In genomic region chr6:53290215-53290990, GRCm38 (mm10) we compare ENCODE assay signal across 11 mouse cellular contexts. TPM values are rescaled to one million over a fixed set of nuclear protein-coding genes. Genes with fewer than 3 reads are reported as not detected.
DNase-seq lines count a peak whose midpoint lies in the region; ATAC-seq and TF ChIP-seq lines count a peak whose summit lies in the region.
"Had no signal": no experiment of that assay in that cellular context is flagged by ENCODE, and none has a peak within 500 bp of the region (broad histone marks: within the 10 kb centered on the region; RNA-seq: fewer than 3 reads in every experiment).

No protein-coding gene starts in this region.

- no peak overlapping the region for H3K4me3 ChIP-seq in left cerebral cortex, adult 2 months
- no peak overlapping the region for H3K4me3 ChIP-seq in embryonic facial prominence, embryonic 11.5 days (ENCODE audit: low read depth, low read length)
- no peak overlapping the region for H3K4me3 ChIP-seq in heart, adult 2 months
- peak overlapping the region; percentile 60 for H3K4me3 ChIP-seq in limb, embryonic 15.5 days
- H3K4me3 ChIP-seq: lung, embryonic 15.5 days had no signal

- no peaks in the 10 kb centered on the region for H3K36me3 ChIP-seq in embryonic facial prominence, embryonic 11.5 days (replicated peaks; ENCODE audit: control insufficient read depth, insufficient read depth, low read depth, low read length)
- no peaks in the 10 kb centered on the region for H3K36me3 ChIP-seq in heart, adult 2 months (ENCODE audit: control insufficient read depth, insufficient read depth, low read length)
- no peaks in the 10 kb centered on the region for H3K36me3 ChIP-seq in limb, embryonic 15.5 days
- H3K36me3 ChIP-seq: lung, embryonic 15.5 days had no signal

- no peak for ATAC-seq in embryonic facial prominence, embryonic 11.5 days (replicated peaks; ENCODE audit: insufficient number of reproducible peaks, low FRiP score, low TSS enrichment, low read depth)
- ATAC-seq in limb, embryonic 15.5 days (ENCODE audit: insufficient number of reproducible peaks, low FRiP score, low TSS enrichment, low read depth): no peak

- no peaks in the 10 kb centered on the region for H3K9me3 ChIP-seq in embryonic facial prominence, embryonic 11.5 days (replicated peaks; ENCODE audit: control insufficient read depth, low read length)
- H3K9me3 ChIP-seq in limb, embryonic 15.5 days: no peaks in the 10 kb centered on the region
- H3K9me3 ChIP-seq: lung, embryonic 15.5 days had no signal

- H3K4me1 ChIP-seq in embryonic facial prominence, embryonic 11.5 days (ENCODE audit: control insufficient read depth, insufficient read depth, low read length): no peaks in the 10 kb centered on the region
- H3K4me1 ChIP-seq in heart, adult 2 months (ENCODE audit: control insufficient read depth, insufficient read depth, low read length): 0 out of 2 replicates have a peak, but pooled peaks cover 1% of the 10 kb centered on the region
- H3K4me1 ChIP-seq in limb, embryonic 15.5 days: peaks cover 41% of the 10 kb centered on the region

- TF ChIP-seq EP300 in heart, adult 2 months (IDR thresholded peaks at IDR 0.05; ENCODE audit: insufficient read depth, low read depth, low read length): no peak

- H3K27ac ChIP-seq in left cerebral cortex, adult 2 months: no peak overlapping the region
- no peak overlapping the region for H3K27ac ChIP-seq in embryonic facial prominence, embryonic 11.5 days (replicated peaks; ENCODE audit: low read depth, low read length)
- no peak overlapping the region for H3K27ac ChIP-seq in heart, adult 2 months
- H3K27ac ChIP-seq in limb, embryonic 15.5 days: peak overlapping the region; percentile 61; the same call in 1 of the 2 replicates
- H3K27ac ChIP-seq: lung, embryonic 15.5 days had no signal

- WGBS in embryonic facial prominence, embryonic 11.5 days: 30% methylated on average over 8 of the region's 8 CpGs
- WGBS in heart, adult 2 months: 78% methylated on average over 8 of the region's 8 CpGs
- 42% methylated on average over 8 of the region's 8 CpGs for WGBS in limb, embryonic 15.5 days

- no peaks in the 10 kb centered on the region for H3K79me2 ChIP-seq in heart, adult 2 months (replicated peaks; ENCODE audit: control insufficient read depth, insufficient read depth, low read length)

- intact Hi-C loops in left cerebral cortex, adult 2 months (cut with DNase I): loop anchor here (5.0 kb wide), 1 partner anchor 282 kb away; no protein-coding TSS in a partner anchor
- intact Hi-C loops in heart, adult 2 months (cut with DNase I): no loop called here

- TF ChIP-seq POLR2A in heart, adult 2 months (IDR thresholded peaks at IDR 0.05; ENCODE audit: insufficient read depth, low read depth, low read length): no peak

- DNase-seq in left cerebral cortex, adult 2 months (ENCODE audit: extremely low spot score in 1 of 2, low spot score in 2 of 2): no peak
- DNase-seq in left cerebral cortex, adult 11 months (ENCODE audit: low spot score): no peak
- DNase-seq in embryonic facial prominence, embryonic 11.5 days (ENCODE audit: low spot score): peak; percentile 56
- DNase-seq in heart, adult 2 months: no peak
- no peak for DNase-seq in thymus, postnatal 4 days
- no peak for DNase-seq in spleen, postnatal 14 days (ENCODE audit: low spot score in 2 of 2)
- no peak for DNase-seq in spleen, postnatal 36 days (ENCODE audit: low spot score in 2 of 2)
- DNase-seq: thymus, postnatal 25 days had no signal

- no peak overlapping the region for H3K4me2 ChIP-seq in embryonic facial prominence, embryonic 11.5 days (ENCODE audit: low read depth, low read length)
- peak overlapping the region; percentile 88 for H3K4me2 ChIP-seq in limb, embryonic 15.5 days
- H3K4me2 ChIP-seq: lung, embryonic 15.5 days had no signal

- peaks cover 6% of the 10 kb centered on the region for H3K27me3 ChIP-seq in embryonic facial prominence, embryonic 11.5 days (ENCODE audit: control insufficient read depth, insufficient read depth, low read length)
- no peaks in the 10 kb centered on the region for H3K27me3 ChIP-seq in heart, adult 2 months (ENCODE audit: control insufficient read depth, insufficient read depth, low read length)
- peaks cover 17% of the 10 kb centered on the region for H3K27me3 ChIP-seq in limb, embryonic 15.5 days

- no peak overlapping the region for H3K9ac ChIP-seq in embryonic facial prominence, embryonic 11.5 days (replicated peaks; ENCODE audit: low read length)
- H3K9ac ChIP-seq in heart, adult 2 months (ENCODE audit: low read depth, low read length): no peak overlapping the region
- no peak overlapping the region for H3K9ac ChIP-seq in limb, embryonic 15.5 days
- H3K9ac ChIP-seq: lung, embryonic 15.5 days had no signal

- peak; percentile 15; the same call in 1 of the 2 replicates for TF ChIP-seq CTCF in left cerebral cortex, adult 2 months (IDR thresholded peaks at IDR 0.05)
- peak; percentile 49 for TF ChIP-seq CTCF in heart, adult 2 months (IDR thresholded peaks at IDR 0.05)

RNA-seq across cellular contexts. Expression of gene Creb5, which starts 3.3 kb away (rescaled TPM):
- total RNA-seq in left cerebral cortex, adult 2 months (2021): 1 to 10 TPM; 2.9 to 4.7 TPM
- polyA plus RNA-seq in embryonic facial prominence, embryonic 11.5 days (2014; fragmentation: Nextera tagmentation; extraction: Ambion mirVana): 11.7 and 13.6 TPM in 2 replicates
- total RNA-seq in heart, adult 2 months (2021): 1 to 10 TPM; 6.1 to 8.4 TPM
- 3.5 TPM in 2 replicates for polyA plus RNA-seq in heart, adult 2 months (2012; rRNA removed)
- polyA plus RNA-seq in limb, embryonic 15.5 days (2015; fragmentation: Nextera tagmentation; extraction: Ambion mirVana): 43.9 and 45.8 TPM in 2 replicates
- total RNA-seq: MEL had no signal
